Mouse (Mus musculus) liver, adult 2 months (tissue): Measurements from ENCODE around the gene Lamtor1. TPM values are rescaled to one million over a fixed set of nuclear protein-coding genes. Genes with fewer than 3 reads are reported as not detected.

ENCODE experiments used
- DNase-seq: peaks from one replicate; pipeline ENCODE4 v3.0.0-alpha.2; 2011; ENCODE audit warnings: low read depth, low spot score; ENCODE audit errors: extremely low read depth
- H3K27ac ChIP-seq: fragments of 200-500 bp; replicated peaks from 2 replicates; pipeline ENCODE4 v1.5.1; 2012; ENCODE audit warnings: low read depth, mild to moderate bottlenecking, control low read depth, inconsistent platforms, low read length; ENCODE audit not compliant: insufficient read depth
- H3K27me3 ChIP-seq: fragments of 200-500 bp; 2 replicates; pipeline ENCODE4 v1.6.1; 2012; ENCODE audit warnings: mild to moderate bottlenecking, moderate library complexity, low read length, inconsistent platforms; ENCODE audit not compliant: control insufficient read depth, insufficient read depth
- H3K36me3 ChIP-seq: fragments of 200-500 bp; 2 replicates; pipeline ENCODE4 v1.6.1; 2012; ENCODE audit warnings: low read length, inconsistent platforms; ENCODE audit not compliant: control insufficient read depth, insufficient read depth
- H3K4me1 ChIP-seq: fragments of 200-500 bp; 2 replicates; pipeline ENCODE4 v1.6.1; 2011; ENCODE audit warnings: low read length; ENCODE audit not compliant: control insufficient read depth, insufficient read depth
- H3K4me3 ChIP-seq: fragments of 200-500 bp; 2 replicates; pipeline ENCODE4 v1.5.1; 2011; ENCODE audit warnings: low read depth, mild to moderate bottlenecking, control low read depth, low read length, moderate library complexity; ENCODE audit not compliant: insufficient read depth
- H3K79me2 ChIP-seq: fragments of 200-500 bp; 2 replicates; pipeline ENCODE4 v1.6.1; 2012; ENCODE audit warnings: inconsistent platforms, mild to moderate bottlenecking, low read length, moderate library complexity; ENCODE audit not compliant: control insufficient read depth, insufficient read depth
- H3K9ac ChIP-seq: fragments of 200-500 bp; 2 replicates; pipeline ENCODE4 v1.6.1; 2012; ENCODE audit warnings: low read depth, mild to moderate bottlenecking, control low read depth, inconsistent platforms, low read length
- CTCF ChIP-seq: fragments of 200-500 bp; IDR thresholded peaks from 2 replicates; pipeline ENCODE4 v1.5.1; 2011; ENCODE audit warnings: low read depth, low read length, control low read depth
- POLR2A ChIP-seq: fragments of 200-500 bp; IDR thresholded peaks from 2 replicates; pipeline ENCODE4 v1.6.1; 2011; ENCODE audit warnings: low read length, control low read depth; ENCODE audit not compliant: insufficient read depth; ENCODE audit errors: extremely low read depth
- WGBS: fragments of 180-500 bp; shearing (Covaris S2); methylation state at CpG from one replicate; pipeline ENCODE4 v1.1.7; 2018; 5-methylcytosine and 5-hydroxymethylcytosine counted together
- polyA plus RNA-seq: library from polyadenylated mRNA; depleted of rRNA; stranded (reverse); fragments of >200 nt; gene quantifications from 2 replicates; pipeline ENCODE4 v1.2.3, GENCODE M21; 2012
- total RNA-seq: library from RNA; depleted of rRNA; stranded (reverse); fragments of >200 nt; gene quantifications from 2 replicates; pipeline ENCODE4 v1.2.3, GENCODE M21; 2014

Lamtor1 gene
- total and polyA plus RNA-seq, 2 experiments: 64.1 to 171 TPM

- TF ChIP-seq POLR2A (no peak), CTCF (no peak)
- Histone ChIP-seq H3K36me3 (no peaks in the 10 kb centered on the region), H3K4me1 (no peaks in the 10 kb centered on the region), H3K79me2 (no peaks in the 10 kb centered on the region), H3K27ac (no peak overlapping the region), H3K27me3 (no peaks in the 10 kb centered on the region), H3K9ac (no peak overlapping the region), H3K4me3 (no peak overlapping the region)
- WGBS: 86% methylated on average over 4 of the region's 4 CpGs
- DNase-seq: no peak
Measured at GRCm38 (mm10) chr7:101888460-101888859, 17.2 kb upstream of the Lamtor1 start.

DNA sequence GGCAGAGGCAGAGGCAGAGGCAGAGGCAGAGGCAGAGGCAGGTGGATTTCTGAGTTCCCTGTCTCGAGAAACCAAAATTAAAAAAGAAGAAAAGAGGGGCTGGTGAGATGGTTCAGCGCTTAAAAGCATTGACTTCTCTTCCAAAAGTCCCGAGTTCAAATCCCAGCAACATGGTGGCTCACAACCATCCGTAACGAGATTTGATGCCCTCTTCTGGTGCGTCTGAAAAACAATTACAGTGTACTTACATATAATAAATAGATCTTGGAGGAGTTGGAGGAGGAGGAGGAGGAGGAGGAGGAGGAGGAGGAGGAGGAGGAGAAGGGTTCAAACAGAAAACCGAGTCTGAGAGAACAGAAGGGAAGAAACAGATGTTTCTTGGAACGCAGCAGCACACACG lies 10.0 kb upstream of the Lamtor1 start:
- peak overlapping the region; percentile 74 for H3K9ac ChIP-seq

GRCm38 (mm10) chr7:101896104-101897066 lies 9.3 kb upstream of the Lamtor1 start:
- Histone ChIP-seq H3K27ac (peak overlapping the region; percentile 73), H3K27me3 (no peaks in the 10 kb centered on the region), H3K36me3 (no peaks in the 10 kb centered on the region), H3K4me3 (peak overlapping the region; percentile 72), H3K79me2 (no peaks in the 10 kb centered on the region), H3K9ac (peak overlapping the region; percentile 74), H3K4me1 (peaks cover 2% of the 10 kb centered on the region)
- peak; percentile 98 for DNase-seq
- peak; percentile 56; the same call in 1 of the 2 replicates for TF ChIP-seq POLR2A
- no peak for TF ChIP-seq CTCF
- under 1% methylated on average over 57 of the region's 57 CpGs for WGBS

More for the DNA sequence above, 10.0 kb upstream of the Lamtor1 start:
- 41% methylated on average over 9 of the region's 9 CpGs for WGBS
- DNase-seq: no peak
- Histone ChIP-seq H3K36me3 (no peaks in the 10 kb centered on the region), H3K4me1 (peaks cover 2% of the 10 kb centered on the region), H3K4me3 (peak overlapping the region; percentile 72), H3K79me2 (no peaks in the 10 kb centered on the region), H3K27me3 (no peaks in the 10 kb centered on the region), H3K27ac (peak overlapping the region; percentile 45)
- TF ChIP-seq CTCF: no peak
- no peak for TF ChIP-seq POLR2A

DNA sequence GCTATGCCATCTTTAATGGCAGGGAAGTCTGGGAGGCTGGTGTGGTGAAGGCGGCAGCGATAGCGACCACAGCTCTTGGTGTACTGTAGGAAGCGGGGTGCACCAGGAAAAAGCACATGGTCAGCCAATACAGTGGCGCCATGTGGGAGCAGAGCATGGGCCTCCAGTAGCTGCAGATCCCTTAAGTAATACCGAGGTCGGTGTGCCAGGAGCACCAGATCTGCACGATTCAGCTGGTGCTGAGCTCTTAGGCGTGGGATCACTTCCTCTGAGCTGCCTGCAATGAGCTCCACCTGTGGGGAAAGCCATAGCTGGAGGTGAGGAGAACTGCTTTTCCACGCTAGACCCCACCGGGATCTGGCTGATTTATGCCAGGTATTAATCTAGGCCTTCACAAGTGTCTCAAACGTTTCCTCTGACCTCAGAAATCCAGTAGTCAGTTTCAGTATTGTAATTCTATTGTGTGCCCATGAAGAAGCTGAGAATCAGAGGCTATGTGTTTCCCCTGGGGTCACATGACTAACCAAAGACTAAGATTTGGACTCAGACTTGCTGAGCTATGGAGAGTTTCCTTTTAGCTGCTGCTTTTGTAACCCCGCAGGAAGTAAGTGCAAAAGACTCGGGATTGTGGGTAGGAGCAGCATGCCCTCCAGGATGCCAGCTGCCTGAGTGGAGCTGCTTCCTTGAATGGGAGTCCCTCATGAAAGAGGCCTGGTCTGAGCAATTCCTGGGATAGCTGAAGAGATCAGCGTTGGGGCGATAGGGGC lies 5.2 kb upstream of the Lamtor1 start:
- Histone ChIP-seq H3K27ac (peak overlapping the region; percentile 61), H3K9ac (0 out of 2 replicates have a peak overlapping the region, but pooled peaks have one; percentile 17), H3K36me3 (no peaks in the 10 kb centered on the region), H3K27me3 (no peaks in the 10 kb centered on the region), H3K4me1 (peaks cover 4% of the 10 kb centered on the region), H3K4me3 (no peak overlapping the region), H3K79me2 (no peaks in the 10 kb centered on the region)
- DNase-seq: peak; percentile 40
- TF ChIP-seq POLR2A (no peak), CTCF (no peak)
- 89% methylated on average over 16 of the region's 16 CpGs for WGBS

- peaks cover 9% of the 10 kb centered on the region for H3K4me1 ChIP-seq
- TF ChIP-seq POLR2A (no peak), CTCF (no peak)
- H3K27me3 ChIP-seq: no peaks in the 10 kb centered on the region
- H3K79me2 ChIP-seq: peaks cover 9% of the 10 kb centered on the region; the same call in 1 of the 2 replicates
- H3K4me3 ChIP-seq: no peak overlapping the region
- DNase-seq: no peak
- H3K36me3 ChIP-seq: no peaks in the 10 kb centered on the region
- H3K9ac ChIP-seq: no peak overlapping the region
- 94% methylated on average over 10 of the region's 10 CpGs for WGBS
- no peak overlapping the region for H3K27ac ChIP-seq
Measured at GRCm38 (mm10) chr7:101901969-101902368, 3.7 kb upstream of the Lamtor1 start.
